ENCODE assay signal across 18 mouse cellular contexts in the genomic region with DNA sequence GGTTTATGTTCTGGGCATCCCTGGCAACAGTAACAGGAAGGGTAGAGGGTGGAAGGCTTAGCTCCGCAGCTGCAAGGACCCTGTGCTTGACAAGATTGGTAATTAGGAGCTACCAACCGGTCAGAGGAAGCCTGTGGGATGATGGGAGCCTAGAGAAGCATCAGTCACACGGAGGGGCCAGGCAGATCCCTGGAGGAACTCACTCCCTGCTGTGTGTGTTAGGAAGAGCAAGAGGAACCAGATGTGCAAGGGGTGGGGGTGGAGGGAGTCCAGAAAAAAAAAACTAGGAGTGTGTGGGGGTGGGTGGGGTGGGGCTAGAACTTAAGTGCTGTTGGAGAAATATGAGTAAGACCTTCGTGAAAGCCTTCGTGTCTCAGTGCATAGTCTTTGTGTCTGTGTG. TPM values are rescaled to one million over a fixed set of nuclear protein-coding genes. Genes with fewer than 3 reads are reported as not detected.
DNase-seq lines count a peak whose midpoint lies in the region; ATAC-seq and TF ChIP-seq lines count a peak whose summit lies in the region.
"Had no signal": no experiment of that assay in that cellular context is flagged by ENCODE, and none has a peak within 500 bp of the region (broad histone marks: within the 10 kb centered on the region; RNA-seq: fewer than 3 reads in every experiment).

No protein-coding gene starts in this region.

- peaks cover 12% of the 10 kb centered on the region for H3K27me3 ChIP-seq in forebrain, embryonic 10.5 days (ENCODE audit: poor library complexity, severe bottlenecking)
- H3K27me3 ChIP-seq in forebrain, postnatal 0 days (ENCODE audit: insufficient read depth, low read length), result no peaks in the 10 kb centered on the region
- H3K27me3 ChIP-seq in midbrain, embryonic 12.5 days, result no peaks in the 10 kb centered on the region
- H3K27me3 ChIP-seq in midbrain, embryonic 16.5 days (ENCODE audit: control insufficient read depth, insufficient read depth, low read depth, low read length), result no peaks in the 10 kb centered on the region
- no peaks in the 10 kb centered on the region for H3K27me3 ChIP-seq in embryonic facial prominence, embryonic 14.5 days (replicated peaks; ENCODE audit: control insufficient read depth, insufficient read depth, low read length)
- H3K27me3 ChIP-seq in midbrain, embryonic 15.5 days (replicated peaks), result no peaks in the 10 kb centered on the region
- H3K27me3 ChIP-seq: stomach, embryonic 15.5 days had no signal

- H3K36me3 ChIP-seq in forebrain, embryonic 10.5 days (replicated peaks), result no peaks in the 10 kb centered on the region
- H3K36me3 ChIP-seq in forebrain, postnatal 0 days (ENCODE audit: insufficient read depth), result no peaks in the 10 kb centered on the region
- H3K36me3 ChIP-seq in midbrain, embryonic 12.5 days, result no peaks in the 10 kb centered on the region
- no peaks in the 10 kb centered on the region for H3K36me3 ChIP-seq in midbrain, embryonic 16.5 days (ENCODE audit: control insufficient read depth, insufficient read depth, low read length)
- no peaks in the 10 kb centered on the region for H3K36me3 ChIP-seq in embryonic facial prominence, embryonic 14.5 days (ENCODE audit: control insufficient read depth, insufficient read depth, low read length)
- H3K36me3 ChIP-seq in midbrain, embryonic 15.5 days (replicated peaks), result no peaks in the 10 kb centered on the region
- H3K36me3 ChIP-seq: G1E; liver, embryonic 15.5 days; stomach, embryonic 15.5 days had no signal

- H3K4me3 ChIP-seq in forebrain, embryonic 10.5 days, result no peak overlapping the region
- H3K4me3 ChIP-seq in forebrain, postnatal 0 days (ENCODE audit: low read depth, low read length), result no peak overlapping the region
- H3K4me3 ChIP-seq in midbrain, embryonic 12.5 days, result no peak overlapping the region
- no peak overlapping the region for H3K4me3 ChIP-seq in midbrain, embryonic 16.5 days (ENCODE audit: low read depth, low read length)
- no peak overlapping the region for H3K4me3 ChIP-seq in embryonic facial prominence, embryonic 14.5 days (ENCODE audit: low read depth, low read length)
- H3K4me3 ChIP-seq in midbrain, embryonic 15.5 days, result no peak overlapping the region
- H3K4me3 ChIP-seq: liver, embryonic 15.5 days; stomach, embryonic 15.5 days had no signal

- TF ChIP-seq CTCF in forebrain, postnatal 0 days (IDR thresholded peaks at IDR 0.05; ENCODE audit: low read depth), result no peak

- no peak for ATAC-seq in forebrain, postnatal 0 days
- ATAC-seq in midbrain, embryonic 12.5 days (ENCODE audit: low FRiP score, low read depth), result no peak
- ATAC-seq in midbrain, embryonic 16.5 days, result no peak
- no peak for ATAC-seq in embryonic facial prominence, embryonic 14.5 days (ENCODE audit: low read depth)
- no peak for ATAC-seq in midbrain, embryonic 15.5 days (replicated peaks)
- ATAC-seq: inflammation-experienced regulatory T-cells, adult 6 months had no signal

- no peak overlapping the region for H3K4me2 ChIP-seq in forebrain, postnatal 0 days (ENCODE audit: low read depth)
- no peak overlapping the region for H3K4me2 ChIP-seq in midbrain, embryonic 12.5 days (replicated peaks)
- no peak overlapping the region for H3K4me2 ChIP-seq in midbrain, embryonic 16.5 days (ENCODE audit: low read length)
- H3K4me2 ChIP-seq in embryonic facial prominence, embryonic 14.5 days (ENCODE audit: low read depth, low read length), result peak overlapping the region; percentile 27; the same call in 1 of the 2 replicates
- H3K4me2 ChIP-seq in midbrain, embryonic 15.5 days, result no peak overlapping the region
- H3K4me2 ChIP-seq: liver, embryonic 15.5 days; stomach, embryonic 15.5 days had no signal

- H3K4me1 ChIP-seq in forebrain, embryonic 10.5 days, result peaks cover 69% of the 10 kb centered on the region
- peaks cover 5% of the 10 kb centered on the region; the same call in 1 of the 2 replicates for H3K4me1 ChIP-seq in forebrain, postnatal 0 days (ENCODE audit: insufficient read depth)
- peaks cover 46% of the 10 kb centered on the region for H3K4me1 ChIP-seq in midbrain, embryonic 12.5 days
- peaks cover 33% of the 10 kb centered on the region for H3K4me1 ChIP-seq in midbrain, embryonic 16.5 days (ENCODE audit: control insufficient read depth, insufficient read depth, low read length)
- H3K4me1 ChIP-seq in embryonic facial prominence, embryonic 14.5 days (ENCODE audit: control insufficient read depth, insufficient read depth, low read length), result peaks cover 39% of the 10 kb centered on the region
- H3K4me1 ChIP-seq in midbrain, embryonic 15.5 days, result peaks cover 56% of the 10 kb centered on the region

- H3K27ac ChIP-seq in forebrain, embryonic 10.5 days, result peak overlapping the region; percentile 31; the same call in 1 of the 2 replicates
- H3K27ac ChIP-seq in forebrain, postnatal 0 days (ENCODE audit: low read depth, low read length), result no peak overlapping the region
- H3K27ac ChIP-seq in midbrain, embryonic 12.5 days (replicated peaks), result peak overlapping the region; percentile 74
- no peak overlapping the region for H3K27ac ChIP-seq in midbrain, embryonic 16.5 days (ENCODE audit: low read length)
- H3K27ac ChIP-seq in embryonic facial prominence, embryonic 14.5 days (replicated peaks; ENCODE audit: low read depth, low read length), result peak overlapping the region; percentile 87
- 0 out of 2 replicates have a peak overlapping the region, but pooled peaks have one; percentile 66 for H3K27ac ChIP-seq in midbrain, embryonic 15.5 days
- H3K27ac ChIP-seq: kidney, postnatal 0 days; liver, embryonic 15.5 days; stomach, embryonic 15.5 days had no signal

- no peak overlapping the region for H3K9ac ChIP-seq in forebrain, postnatal 0 days
- no peak overlapping the region for H3K9ac ChIP-seq in midbrain, embryonic 12.5 days (replicated peaks)
- no peak overlapping the region for H3K9ac ChIP-seq in midbrain, embryonic 16.5 days (ENCODE audit: low read depth, low read length)
- no peak overlapping the region for H3K9ac ChIP-seq in embryonic facial prominence, embryonic 14.5 days (ENCODE audit: low read depth, low read length)
- no peak overlapping the region for H3K9ac ChIP-seq in midbrain, embryonic 15.5 days
- H3K9ac ChIP-seq: liver, embryonic 15.5 days; stomach, embryonic 15.5 days had no signal

- H3K9me3 ChIP-seq in forebrain, embryonic 10.5 days, result no peaks in the 10 kb centered on the region
- H3K9me3 ChIP-seq in forebrain, postnatal 0 days (ENCODE audit: low read length), result no peaks in the 10 kb centered on the region
- H3K9me3 ChIP-seq in midbrain, embryonic 12.5 days, result no peaks in the 10 kb centered on the region
- H3K9me3 ChIP-seq in midbrain, embryonic 16.5 days (replicated peaks; ENCODE audit: control insufficient read depth, low read length, poor library complexity, severe bottlenecking), result no peaks in the 10 kb centered on the region
- no peaks in the 10 kb centered on the region for H3K9me3 ChIP-seq in embryonic facial prominence, embryonic 14.5 days (ENCODE audit: control insufficient read depth, low read length)
- H3K9me3 ChIP-seq in midbrain, embryonic 15.5 days, result no peaks in the 10 kb centered on the region
- H3K9me3 ChIP-seq: G1E; liver, embryonic 15.5 days; stomach, embryonic 15.5 days had no signal

- DNase-seq in forebrain, embryonic 10.5 days (ENCODE audit: extremely low spot score, low spot score), result no peak
- no peak for DNase-seq in forebrain, postnatal 0 days
- DNase-seq in embryonic facial prominence, embryonic 14.5 days (ENCODE audit: low spot score), result no peak
- DNase-seq in thymus, postnatal 25 days, result no peak
- DNase-seq in kidney, postnatal 4 days, result no peak
- DNase-seq: adrenal gland, postnatal 14 days; layer of hippocampus, adult 9-11 months; lung, postnatal 14 days; right cerebral cortex, postnatal 4 days; thymus, postnatal 4 days had no signal

- 33% methylated on average over 5 of the region's 5 CpGs for WGBS in forebrain, embryonic 10.5 days
- WGBS in forebrain, postnatal 0 days, result 36% methylated on average over 5 of the region's 5 CpGs
- 30% methylated on average over 5 of the region's 5 CpGs for WGBS in midbrain, embryonic 12.5 days
- 29% methylated on average over 5 of the region's 5 CpGs for whole genome bisulfite sequencing in midbrain, embryonic 16.5 days
- WGBS in embryonic facial prominence, embryonic 14.5 days, result 11% methylated on average over 5 of the region's 5 CpGs
- 40% methylated on average over 5 of the region's 5 CpGs for WGBS in midbrain, embryonic 15.5 days

RNA-seq across cellular contexts. Expression of gene Apol7a, which starts 36.0 kb away (rescaled TPM):
- not detected in 2 replicates for polyA plus RNA-seq in forebrain, embryonic 10.5 days (2016; fragmentation: Nextera tagmentation; extraction: Ambion mirVana)
- total RNA-seq in forebrain, postnatal 0 days (2014; rRNA removed), result not detected in 2 replicates
- polyA plus RNA-seq in forebrain, postnatal 0 days (2015; fragmentation: Nextera tagmentation; extraction: Ambion mirVana), result not detected in 2 replicates
- not detected in 2 replicates for polyA plus RNA-seq in midbrain, embryonic 12.5 days (2016; fragmentation: Nextera tagmentation; extraction: Ambion mirVana)
- not detected in 2 replicates for polyA plus RNA-seq in midbrain, embryonic 16.5 days (2015; fragmentation: Nextera tagmentation; extraction: Ambion mirVana)
- polyA plus RNA-seq in embryonic facial prominence, embryonic 14.5 days (2014; fragmentation: Nextera tagmentation; extraction: Ambion mirVana), result 0.43 TPM in 1 of 2 replicates, not detected in the other
- not detected in 2 replicates for polyA plus RNA-seq in midbrain, embryonic 15.5 days (2015; fragmentation: Nextera tagmentation; extraction: Ambion mirVana)
- polyA plus RNA-seq: G1E; inflammation-experienced regulatory T-cells, adult 6 months had no signal

RNA-seq across cellular contexts. Expression of gene Apol9a, which starts 48.0 kb away (rescaled TPM):
- polyA plus RNA-seq in forebrain, embryonic 10.5 days (2016; fragmentation: Nextera tagmentation; extraction: Ambion mirVana), result not detected in 2 replicates
- total RNA-seq in forebrain, postnatal 0 days (2014; rRNA removed), result 6.6 TPM in 1 of 2 replicates, not detected in the other
- polyA plus RNA-seq in forebrain, postnatal 0 days (2015; fragmentation: Nextera tagmentation; extraction: Ambion mirVana), result 0.55 and 0.99 TPM in 2 replicates
- polyA plus RNA-seq in midbrain, embryonic 12.5 days (2016; fragmentation: Nextera tagmentation; extraction: Ambion mirVana), result 0.07 TPM in 1 of 2 replicates, not detected in the other
- polyA plus RNA-seq in midbrain, embryonic 16.5 days (2015; fragmentation: Nextera tagmentation; extraction: Ambion mirVana), result not detected in 2 replicates
- 0.31 TPM in 1 of 2 replicates, not detected in the other for polyA plus RNA-seq in embryonic facial prominence, embryonic 14.5 days (2014; fragmentation: Nextera tagmentation; extraction: Ambion mirVana)
- polyA plus RNA-seq in midbrain, embryonic 15.5 days (2015; fragmentation: Nextera tagmentation; extraction: Ambion mirVana), result 0.14 and 0.15 TPM in 2 replicates
- polyA plus RNA-seq: G1E had no signal

RNA-seq across cellular contexts. Expression of gene Rbfox2, which starts 56.1 kb away (rescaled TPM):
- polyA plus RNA-seq in forebrain, embryonic 10.5 days (2016; fragmentation: Nextera tagmentation; extraction: Ambion mirVana), result 35.8 and 39.0 TPM in 2 replicates
- total RNA-seq in forebrain, postnatal 0 days (2014; rRNA removed), result 391 and 470 TPM in 2 replicates
- 105 and 135 TPM in 2 replicates for polyA plus RNA-seq in forebrain, postnatal 0 days (2015; fragmentation: Nextera tagmentation; extraction: Ambion mirVana)
- polyA plus RNA-seq in midbrain, embryonic 12.5 days (2016; fragmentation: Nextera tagmentation; extraction: Ambion mirVana), result 118 and 130 TPM in 2 replicates
- polyA plus RNA-seq in midbrain, embryonic 16.5 days (2015; fragmentation: Nextera tagmentation; extraction: Ambion mirVana), result 165 and 177 TPM in 2 replicates
- 97.4 and 107 TPM in 2 replicates for polyA plus RNA-seq in embryonic facial prominence, embryonic 14.5 days (2014; fragmentation: Nextera tagmentation; extraction: Ambion mirVana)
- 181 and 185 TPM in 2 replicates for polyA plus RNA-seq in midbrain, embryonic 15.5 days (2015; fragmentation: Nextera tagmentation; extraction: Ambion mirVana)
- polyA plus RNA-seq: inflammation-experienced regulatory T-cells, adult 6 months had no signal

Comparison
In these comparisons a context has a peak if more than half of its experiments do, and no peak if none do; other contexts are left out.
1. H3K27ac ChIP-seq: peak in forebrain, embryonic 10.5 days (single experiment), midbrain, embryonic 12.5 days (single experiment), embryonic facial prominence, embryonic 14.5 days (single experiment) and midbrain, embryonic 15.5 days (single experiment); none in forebrain, postnatal 0 days (single experiment) and midbrain, embryonic 16.5 days (single experiment).